Mouse (Mus musculus): ENCODE measurements around the gene Acot8. TPM values are rescaled to one million over a fixed set of nuclear protein-coding genes. Genes with fewer than 3 reads are reported as not detected.

Gene Acot8
- polyA plus RNA-seq, 1 experiment from 2014 or later = 12.7 TPM

DNA sequence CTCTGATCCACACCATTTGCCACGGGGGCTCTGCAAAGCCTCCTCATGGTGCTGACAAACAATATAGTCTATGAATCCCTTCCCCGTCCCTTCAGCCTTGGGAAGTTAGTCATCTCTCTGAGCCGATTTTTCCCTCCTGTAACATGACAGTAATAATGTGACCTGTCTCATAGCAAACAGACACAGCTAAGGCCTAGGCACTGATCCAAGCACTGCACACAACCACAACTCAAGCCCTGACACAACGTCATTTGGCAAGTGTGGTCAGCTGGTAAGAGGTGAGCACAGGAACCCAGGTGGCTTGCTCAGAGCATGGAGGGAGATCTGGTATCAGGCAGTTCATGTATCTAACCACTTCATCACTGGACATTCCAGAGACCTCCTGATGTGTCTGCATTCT, 8.8 kb downstream of the Acot8 start:
- no peak for ATAC-seq (ENCODE audit: insufficient number of reproducible peaks, insufficient read depth, low FRiP score, low read depth)
- no peak overlapping the region for H3K9ac ChIP-seq (ENCODE audit: low read length)
- H3K36me3 ChIP-seq (ENCODE audit: control insufficient read depth, insufficient read depth, low read length) = peaks cover 85% of the 10 kb centered on the region
- H3K9me3 ChIP-seq (ENCODE audit: control insufficient read depth, low read length) = no peaks in the 10 kb centered on the region
- 74% methylated on average over 4 of the region's 4 CpGs for WGBS
- no peak overlapping the region for H3K4me3 ChIP-seq (ENCODE audit: control insufficient read depth in 1 of 2, insufficient read depth in 1 of 2, low read depth in 1 of 2, low read length in 2 of 2)
- peaks cover 5 to 14% of the 10 kb centered on the region in 2 experiments; a peak in 3 of 4 replicates for H3K4me1 ChIP-seq (ENCODE audit: control insufficient read depth in 2 of 2, insufficient read depth in 2 of 2, low read length in 2 of 2)
- no peak overlapping the region for H3K27ac ChIP-seq (replicated peaks in 1 of 2; ENCODE audit: control insufficient read depth in 1 of 2, insufficient read depth in 1 of 2, low read depth in 2 of 2, low read length in 2 of 2)
- H3K27me3 ChIP-seq (ENCODE audit: control insufficient read depth, insufficient read depth, low read length) = no peaks in the 10 kb centered on the region
- H3K4me2 ChIP-seq (ENCODE audit: low read length) = no peak overlapping the region

DNA sequence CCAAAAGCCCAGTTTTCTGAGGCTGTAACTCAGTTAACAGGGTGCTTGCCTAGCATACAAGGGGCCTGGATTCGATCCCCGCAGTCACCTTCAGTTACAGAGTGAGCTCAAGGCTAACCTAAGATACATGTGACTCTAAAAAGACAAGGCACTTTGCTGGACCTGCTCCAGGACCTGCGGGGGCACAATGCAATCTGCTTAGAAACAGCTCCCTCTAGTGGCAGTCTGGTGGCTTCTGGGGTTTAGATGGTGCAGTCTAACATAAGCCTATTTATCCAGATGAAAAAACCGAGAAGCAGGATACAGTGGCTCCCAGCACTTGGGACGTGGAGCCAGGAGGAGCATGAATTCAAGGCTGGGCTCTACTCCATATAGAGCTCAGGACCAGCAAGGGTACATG, 10.4 kb downstream of the Acot8 start:
- no peak for ATAC-seq (ENCODE audit: insufficient number of reproducible peaks, insufficient read depth, low FRiP score, low read depth)
- Histone ChIP-seq H3K4me3 (ENCODE audit: control insufficient read depth in 1 of 2, insufficient read depth in 1 of 2, low read depth in 1 of 2, low read length in 2 of 2) (no peak overlapping the region), H3K9ac (ENCODE audit: low read length) (no peak overlapping the region), H3K36me3 (ENCODE audit: control insufficient read depth, insufficient read depth, low read length) (peaks cover 85% of the 10 kb centered on the region), H3K4me2 (ENCODE audit: low read length) (no peak overlapping the region), H3K9me3 (ENCODE audit: control insufficient read depth, low read length) (no peaks in the 10 kb centered on the region), H3K27ac (replicated peaks in 1 of 2; ENCODE audit: control insufficient read depth in 1 of 2, insufficient read depth in 1 of 2, low read depth in 2 of 2, low read length in 2 of 2) (peak overlapping the region; percentile 45 to 78; a peak in 3 of 4 replicates), H3K4me1 (ENCODE audit: control insufficient read depth in 2 of 2, insufficient read depth in 2 of 2, low read length in 2 of 2) (peaks cover 5 to 14% of the 10 kb centered on the region in 2 experiments; a peak in 3 of 4 replicates), H3K27me3 (ENCODE audit: control insufficient read depth, insufficient read depth, low read length) (no peaks in the 10 kb centered on the region)
- 25% methylated on average over 5 of the region's 5 CpGs for WGBS

DNA sequence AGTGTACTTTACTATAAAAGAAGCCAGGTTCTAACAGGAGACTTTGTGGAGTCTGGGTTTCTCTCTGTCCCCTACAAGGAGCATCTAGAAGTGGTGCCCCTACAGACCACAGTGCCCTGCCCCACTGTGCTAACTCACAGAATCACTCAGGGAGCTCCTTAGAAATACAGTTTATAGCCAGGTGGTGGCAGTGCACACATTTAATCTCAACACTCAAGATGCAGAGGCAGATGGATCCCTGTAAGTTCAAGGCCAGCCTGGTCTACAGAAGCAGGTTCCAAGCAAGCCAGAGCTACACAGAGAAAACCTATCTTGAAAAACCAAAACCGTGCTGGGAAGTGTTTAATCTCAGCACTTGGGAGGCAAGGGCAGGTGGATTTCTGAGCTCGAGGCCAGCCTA, 10.9 kb downstream of the Acot8 start:
- 0 out of 2 replicates have a peak overlapping the region, but pooled peaks have one; percentile 2 for H3K9ac ChIP-seq (ENCODE audit: low read length)
- no peak for ATAC-seq (ENCODE audit: insufficient number of reproducible peaks, insufficient read depth, low FRiP score, low read depth)
- H3K36me3 ChIP-seq (ENCODE audit: control insufficient read depth, insufficient read depth, low read length) = peaks cover 84% of the 10 kb centered on the region
- peak overlapping the region; percentile 78 to 88 for H3K27ac ChIP-seq (replicated peaks in 1 of 2; ENCODE audit: control insufficient read depth in 1 of 2, insufficient read depth in 1 of 2, low read depth in 2 of 2, low read length in 2 of 2)
- H3K4me1 ChIP-seq (ENCODE audit: control insufficient read depth in 2 of 2, insufficient read depth in 2 of 2, low read length in 2 of 2) = peaks cover 5 to 14% of the 10 kb centered on the region in 2 experiments; a peak in 3 of 4 replicates
- H3K9me3 ChIP-seq (ENCODE audit: control insufficient read depth, low read length) = no peaks in the 10 kb centered on the region
- WGBS = 66% methylated on average over 2 of the region's 2 CpGs
- H3K27me3 ChIP-seq (ENCODE audit: control insufficient read depth, insufficient read depth, low read length) = no peaks in the 10 kb centered on the region
- H3K4me3 ChIP-seq (ENCODE audit: control insufficient read depth in 1 of 2, insufficient read depth in 1 of 2, low read depth in 1 of 2, low read length in 2 of 2) = no peak overlapping the region
- no peak overlapping the region for H3K4me2 ChIP-seq (ENCODE audit: low read length)

DNA sequence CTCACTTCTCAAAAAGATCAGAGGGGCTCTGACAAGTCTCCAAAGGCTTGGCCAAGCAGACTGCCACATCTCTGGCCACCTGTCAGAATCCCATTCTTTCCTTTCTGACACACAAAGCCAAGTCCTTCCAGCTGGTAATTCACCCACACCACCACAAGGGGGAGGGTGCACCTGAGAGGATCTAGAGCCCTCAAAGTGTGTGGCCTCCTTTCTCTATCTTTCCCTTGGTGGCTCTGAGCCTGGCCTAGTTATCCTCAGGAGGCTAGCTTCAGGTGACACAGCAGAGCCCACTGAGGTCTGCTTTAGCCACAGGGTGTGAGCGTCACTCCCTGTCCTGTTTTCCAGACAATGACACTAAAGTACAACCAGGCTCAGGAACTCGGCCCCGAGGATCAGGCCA, 11.4 kb downstream of the Acot8 start:
- peaks cover 5 to 14% of the 10 kb centered on the region in 2 experiments; a peak in 3 of 4 replicates for H3K4me1 ChIP-seq (ENCODE audit: control insufficient read depth in 2 of 2, insufficient read depth in 2 of 2, low read length in 2 of 2)
- H3K36me3 ChIP-seq (ENCODE audit: control insufficient read depth, insufficient read depth, low read length) = peaks cover 88% of the 10 kb centered on the region
- peak; percentile 12; the same call in 1 of the 2 replicates for ATAC-seq (ENCODE audit: insufficient number of reproducible peaks, insufficient read depth, low FRiP score, low read depth)
- H3K4me2 ChIP-seq (ENCODE audit: low read length) = no peak overlapping the region
- H3K4me3 ChIP-seq (ENCODE audit: control insufficient read depth in 1 of 2, insufficient read depth in 1 of 2, low read depth in 1 of 2, low read length in 2 of 2) = no peak overlapping the region
- peak overlapping the region; percentile 78 to 88 for H3K27ac ChIP-seq (replicated peaks in 1 of 2; ENCODE audit: control insufficient read depth in 1 of 2, insufficient read depth in 1 of 2, low read depth in 2 of 2, low read length in 2 of 2)
- WGBS = 37% methylated on average over 3 of the region's 3 CpGs
- H3K27me3 ChIP-seq (ENCODE audit: control insufficient read depth, insufficient read depth, low read length) = no peaks in the 10 kb centered on the region
- peak overlapping the region; percentile 2; the same call in 1 of the 2 replicates for H3K9ac ChIP-seq (ENCODE audit: low read length)
- no peaks in the 10 kb centered on the region for H3K9me3 ChIP-seq (ENCODE audit: control insufficient read depth, low read length)

DNA sequence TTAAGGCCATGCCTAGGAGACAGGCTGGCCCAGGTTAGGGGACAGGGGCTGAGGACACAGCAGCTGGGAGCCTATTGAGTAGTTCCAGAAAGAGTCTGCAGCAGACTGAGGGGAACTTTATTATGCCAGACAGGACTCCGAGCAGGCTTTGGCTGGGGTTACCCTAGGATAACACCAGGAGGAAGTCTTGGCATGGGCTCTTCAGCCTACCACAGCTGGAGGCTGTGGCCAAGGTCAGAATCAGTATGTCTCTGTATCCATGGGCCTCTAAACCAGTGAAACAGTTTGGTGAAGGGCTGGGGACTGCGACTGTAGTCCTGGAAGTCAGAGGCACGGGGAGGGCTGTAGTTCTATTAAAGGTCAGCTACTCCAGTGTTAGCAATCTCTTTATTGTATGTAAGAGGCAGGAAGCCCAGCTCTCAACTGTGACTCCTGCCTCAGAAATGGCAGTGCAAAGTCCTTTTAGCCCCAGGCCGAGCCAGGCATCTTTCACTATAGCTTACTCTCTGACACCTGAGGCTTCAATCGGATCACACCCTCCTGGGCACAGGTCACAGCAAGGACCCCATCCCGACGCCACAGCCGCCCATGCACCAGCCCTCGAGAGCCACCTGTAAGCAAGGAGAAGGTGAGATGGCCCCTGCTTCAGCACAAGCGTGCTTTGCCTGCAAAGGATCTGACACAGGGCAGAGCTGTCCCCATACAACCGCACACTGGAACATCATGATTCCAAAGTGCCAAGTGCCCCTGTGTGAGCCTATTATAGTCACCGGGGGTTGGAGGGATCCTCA, 12.1 kb downstream of the Acot8 start:
- H3K4me2 ChIP-seq (ENCODE audit: low read length) = no peak overlapping the region
- H3K4me3 ChIP-seq (ENCODE audit: control insufficient read depth in 1 of 2, insufficient read depth in 1 of 2, low read depth in 1 of 2, low read length in 2 of 2) = no peak overlapping the region
- H3K36me3 ChIP-seq (ENCODE audit: control insufficient read depth, insufficient read depth, low read length) = peaks cover 83% of the 10 kb centered on the region
- 81% methylated on average over 12 of the region's 12 CpGs for WGBS
- peak overlapping the region; percentile 78 to 88 for H3K27ac ChIP-seq (replicated peaks in 1 of 2; ENCODE audit: control insufficient read depth in 1 of 2, insufficient read depth in 1 of 2, low read depth in 2 of 2, low read length in 2 of 2)
- H3K9me3 ChIP-seq (ENCODE audit: control insufficient read depth, low read length) = no peaks in the 10 kb centered on the region
- no peak overlapping the region for H3K9ac ChIP-seq (ENCODE audit: low read length)
- peaks cover 5 to 14% of the 10 kb centered on the region in 2 experiments; a peak in 3 of 4 replicates for H3K4me1 ChIP-seq (ENCODE audit: control insufficient read depth in 2 of 2, insufficient read depth in 2 of 2, low read length in 2 of 2)
- no peak for ATAC-seq (ENCODE audit: insufficient number of reproducible peaks, insufficient read depth, low FRiP score, low read depth)
- H3K27me3 ChIP-seq (ENCODE audit: control insufficient read depth, insufficient read depth, low read length) = no peaks in the 10 kb centered on the region

DNA sequence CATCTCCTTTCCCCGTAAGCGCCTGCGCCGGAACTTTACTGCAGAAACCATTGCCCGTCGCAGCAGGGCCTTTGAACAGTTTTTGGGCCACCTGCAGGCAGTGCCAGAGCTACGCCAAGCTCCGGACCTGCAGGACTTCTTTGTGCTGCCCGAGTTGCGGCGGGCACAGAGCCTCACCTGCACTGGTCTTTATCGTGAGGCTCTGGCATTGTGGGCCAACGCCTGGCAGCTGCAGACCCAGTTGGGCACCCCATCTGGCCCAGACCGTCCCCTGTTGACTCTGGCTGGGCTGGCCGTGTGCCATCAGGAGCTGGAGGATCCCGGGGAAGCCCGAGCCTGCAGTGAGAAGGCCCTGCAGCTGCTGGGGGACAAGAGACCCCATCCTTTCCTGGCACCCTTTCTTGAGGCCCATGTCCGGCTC, 12.8 kb downstream of the Acot8 start:
- Histone ChIP-seq H3K27me3 (ENCODE audit: control insufficient read depth, insufficient read depth, low read length) (no peaks in the 10 kb centered on the region), H3K4me2 (ENCODE audit: low read length) (no peak overlapping the region), H3K9ac (ENCODE audit: low read length) (no peak overlapping the region), H3K27ac (replicated peaks in 1 of 2; ENCODE audit: control insufficient read depth in 1 of 2, insufficient read depth in 1 of 2, low read depth in 2 of 2, low read length in 2 of 2) (no peak overlapping the region), H3K9me3 (ENCODE audit: control insufficient read depth, low read length) (no peaks in the 10 kb centered on the region), H3K4me3 (ENCODE audit: control insufficient read depth in 1 of 2, insufficient read depth in 1 of 2, low read depth in 1 of 2, low read length in 2 of 2) (no peak overlapping the region), H3K36me3 (ENCODE audit: control insufficient read depth, insufficient read depth, low read length) (peaks cover 77% of the 10 kb centered on the region), H3K4me1 (ENCODE audit: control insufficient read depth in 2 of 2, insufficient read depth in 2 of 2, low read length in 2 of 2) (peaks cover 8 to 22% of the 10 kb centered on the region in 2 experiments)
- no peak for ATAC-seq (ENCODE audit: insufficient number of reproducible peaks, insufficient read depth, low FRiP score, low read depth)
- WGBS = 89% methylated on average over 18 of the region's 18 CpGs

DNA sequence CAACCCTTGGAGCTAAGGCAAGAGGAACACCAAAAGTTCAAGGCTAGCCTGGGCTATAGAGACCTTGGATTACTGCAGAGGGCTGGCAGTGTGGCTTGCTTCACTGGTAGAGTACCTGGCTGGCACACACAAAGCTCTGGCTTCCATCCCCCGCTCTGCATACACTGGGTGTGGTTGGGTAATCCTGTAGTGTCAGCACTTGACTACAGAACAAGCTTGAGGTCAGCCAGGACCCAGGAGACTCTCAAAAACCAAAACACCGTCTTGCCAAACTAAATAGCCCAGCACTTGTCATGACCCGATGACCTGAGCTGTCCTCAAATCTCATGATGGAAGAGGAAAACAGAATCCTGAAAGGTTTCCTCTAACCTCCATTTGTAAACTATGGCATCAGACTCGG, 14.2 kb downstream of the Acot8 start:
- no peak for ATAC-seq (ENCODE audit: insufficient number of reproducible peaks, insufficient read depth, low FRiP score, low read depth)
- 69% methylated on average over 4 of the region's 4 CpGs for WGBS
- Histone ChIP-seq H3K9me3 (ENCODE audit: control insufficient read depth, low read length) (no peaks in the 10 kb centered on the region), H3K27ac (replicated peaks in 1 of 2; ENCODE audit: control insufficient read depth in 1 of 2, insufficient read depth in 1 of 2, low read depth in 2 of 2, low read length in 2 of 2) (no peak overlapping the region; a peak in 1 of 4 replicates), H3K36me3 (ENCODE audit: control insufficient read depth, insufficient read depth, low read length) (peaks cover 63% of the 10 kb centered on the region), H3K27me3 (ENCODE audit: control insufficient read depth, insufficient read depth, low read length) (no peaks in the 10 kb centered on the region), H3K4me3 (ENCODE audit: control insufficient read depth in 1 of 2, insufficient read depth in 1 of 2, low read depth in 1 of 2, low read length in 2 of 2) (no peak overlapping the region), H3K4me1 (ENCODE audit: control insufficient read depth in 2 of 2, insufficient read depth in 2 of 2, low read length in 2 of 2) (peaks cover 11 to 24% of the 10 kb centered on the region in 2 experiments), H3K9ac (ENCODE audit: low read length) (no peak overlapping the region), H3K4me2 (ENCODE audit: low read length) (no peak overlapping the region)
